Mouse (Mus musculus) ES-E14 (cell line): Measurements from ENCODE around the gene Zfp398. TPM values are rescaled to one million over a fixed set of nuclear protein-coding genes. Genes with fewer than 3 reads are reported as not detected.

Experiments
- DNase-seq: peaks from one replicate; pipeline ENCODE4 v3.0.0-alpha.2; 2013; ENCODE audit warnings: low read depth, low spot score
- H3K27ac ChIP-seq: 2 replicates; pipeline ENCODE4 v1.5.1; 2012; ENCODE audit warnings: low read depth, mild to moderate bottlenecking, low read length, moderate library complexity, mixed read lengths; ENCODE audit not compliant: poor library complexity, insufficient read depth, severe bottlenecking
- H3K36me3 ChIP-seq: 2 replicates; pipeline ENCODE4 v1.6.1; 2012; ENCODE audit warnings: mild to moderate bottlenecking, low read length, moderate library complexity, mixed read lengths; ENCODE audit not compliant: control insufficient read depth, poor library complexity, insufficient read depth, severe bottlenecking
- H3K4me1 ChIP-seq, 2 experiments: fragments of 150-350 bp in 1 of 2; sonication (generic) in 1 of 2; 2 replicates each; pipeline ENCODE4 v1.6.1; 2012; ENCODE audit warnings: low read length in 2 of 2, mild to moderate bottlenecking in 1 of 2, mixed read lengths in 1 of 2; ENCODE audit not compliant: control insufficient read depth in 2 of 2, insufficient read depth in 2 of 2, poor library complexity in 1 of 2
- H3K4me3 ChIP-seq, 2 experiments: fragments of 150-350 bp in 1 of 2; sonication (generic) in 1 of 2; 2 replicates each; pipeline ENCODE4 v1.5.1; 2012; ENCODE audit warnings: low read length in 2 of 2, low read depth in 1 of 2, mild to moderate bottlenecking in 1 of 2, mixed read lengths in 1 of 2; ENCODE audit not compliant: insufficient read depth in 1 of 2, poor library complexity in 1 of 2, severe bottlenecking in 1 of 2
- H3K9ac ChIP-seq: 2 replicates; pipeline ENCODE4 v1.6.1; 2012; ENCODE audit warnings: low read depth, mild to moderate bottlenecking, low read length, mixed read lengths; ENCODE audit not compliant: poor library complexity, insufficient read depth, severe bottlenecking
- H3K9me3 ChIP-seq: fragments of 150-350 bp; sonication (generic); 2 replicates; pipeline ENCODE4 v1.6.1; 2012; ENCODE audit warnings: low read depth, mild to moderate bottlenecking, low read length; ENCODE audit not compliant: control insufficient read depth, insufficient read depth
- CHD2 ChIP-seq: IDR thresholded peaks from 2 replicates; pipeline ENCODE4 v1.6.1; 2014; ENCODE audit warnings: mild to moderate bottlenecking, low read depth, low read length, inconsistent platforms
- HCFC1 ChIP-seq: IDR thresholded peaks from 2 replicates; pipeline ENCODE4 v1.6.1; 2012; ENCODE audit warnings: low read length, inconsistent platforms, borderline replicate concordance; ENCODE audit not compliant: insufficient read depth
- MAFK ChIP-seq: IDR thresholded peaks from 2 replicates; pipeline ENCODE4 v1.6.1; 2014; ENCODE audit warnings: mild to moderate bottlenecking, low read depth, low read length, inconsistent platforms; ENCODE audit not compliant: insufficient read depth
- ZC3H11A ChIP-seq: IDR thresholded peaks from 2 replicates; pipeline ENCODE4 v1.6.1; 2012; ENCODE audit warnings: low read depth, mild to moderate bottlenecking, inconsistent platforms, low read length, borderline replicate concordance
- ZNF384 ChIP-seq: IDR thresholded peaks from 2 replicates; pipeline ENCODE4 v1.6.1; 2012; ENCODE audit warnings: low read depth, low read length, inconsistent platforms
- in situ Hi-C, 2 experiments: fragments of 600-800 bp; cut with MboI; formaldehyde crosslinking; loops; one replicate each; pipeline ENCODE4 v1.15.1; 2025; ENCODE audit warnings: low sequenced_read_pairs in 2 of 2, inconsistent platforms in 1 of 2; ENCODE audit not compliant: unreplicated experiment in 2 of 2
- total RNA-seq: library from RNA; depleted of rRNA; stranded (reverse); fragments of 300-350 nt; gene quantifications from 2 replicates; pipeline ENCODE4 v1.2.3, GENCODE M21; 2012

The Zfp398 gene
- total RNA-seq, 1 experiment, result 3.8 TPM

GRCm38 (mm10) chr6:47792533-47792932, 42.9 kb upstream of the Zfp398 start:
- peaks cover 20% of the 10 kb centered on the region for H3K36me3 ChIP-seq
- in situ Hi-C loops, result no loop called here

GRCm38 (mm10) chr6:47793284-47793683, 42.2 kb upstream of the Zfp398 start:
- no peaks in the 10 kb centered on the region for H3K9me3 ChIP-seq
- H3K4me3 ChIP-seq, result no peak overlapping the region
- peaks cover 4 to 5% of the 10 kb centered on the region in 2 experiments; a peak in 3 of 4 replicates for H3K4me1 ChIP-seq
- DNase-seq, result no peak
- no peak for TF ChIP-seq CHD2
- in situ Hi-C loops, result no loop called here
- H3K36me3 ChIP-seq, result peaks cover 26% of the 10 kb centered on the region
- H3K9ac ChIP-seq, result no peak overlapping the region
- no peak overlapping the region for H3K27ac ChIP-seq

More at GRCm38 (mm10) chr6:47792533-47792932, 42.9 kb upstream of the Zfp398 start:
- TF ChIP-seq HCFC1 (no peak), ZC3H11A (no peak), ZNF384 (no peak), MAFK (no peak), CHD2 (no peak)
- no peak for DNase-seq
- no peaks in the 10 kb centered on the region for H3K9me3 ChIP-seq
- peaks cover 4 to 5% of the 10 kb centered on the region in 2 experiments; a peak in 3 of 4 replicates for H3K4me1 ChIP-seq
- H3K4me3 ChIP-seq, result no peak overlapping the region
- no peak overlapping the region for H3K27ac ChIP-seq
- no peak overlapping the region for H3K9ac ChIP-seq

GRCm38 (mm10) chr6:47794106-47794830, 41.2 kb upstream of the Zfp398 start:
- no peak for DNase-seq
- H3K9ac ChIP-seq, result no peak overlapping the region
- no peaks in the 10 kb centered on the region for H3K9me3 ChIP-seq
- no peak overlapping the region for H3K27ac ChIP-seq
- H3K36me3 ChIP-seq, result peaks cover 32% of the 10 kb centered on the region
- in situ Hi-C loops, result no loop called here
- no peak for TF ChIP-seq MAFK
- no peak for TF ChIP-seq HCFC1
- TF ChIP-seq ZC3H11A, result no peak
- no peak for TF ChIP-seq CHD2
- no peak for TF ChIP-seq ZNF384
- H3K4me1 ChIP-seq, result peaks cover 4 to 5% of the 10 kb centered on the region in 2 experiments; a peak in 3 of 4 replicates
- H3K4me3 ChIP-seq, result no peak overlapping the region

GRCm38 (mm10) chr6:47799079-47799478, 36.4 kb upstream of the Zfp398 start:
- in situ Hi-C loops, result no loop called here
- peak; percentile 78 for DNase-seq
- Histone ChIP-seq H3K36me3 (peaks cover 64% of the 10 kb centered on the region), H3K4me3 (no peak overlapping the region), H3K27ac (no peak overlapping the region), H3K4me1 (no peaks in the 10 kb centered on the region), H3K9ac (no peak overlapping the region), H3K9me3 (no peaks in the 10 kb centered on the region)
- TF ChIP-seq CHD2, result no peak
- no peak for TF ChIP-seq HCFC1
- TF ChIP-seq ZNF384, result no peak
- TF ChIP-seq MAFK, result no peak
- no peak for TF ChIP-seq ZC3H11A

- H3K4me3 ChIP-seq, result no peak overlapping the region
- TF ChIP-seq CHD2, result no peak
- peak; percentile 68; the same call in 1 of the 2 replicates for TF ChIP-seq MAFK
- H3K9ac ChIP-seq, result no peak overlapping the region
- H3K4me1 ChIP-seq, result peaks cover 0 to 2% of the 10 kb centered on the region in 2 experiments; a peak in 1 of 4 replicates
- in situ Hi-C loops, result no loop called here
- no peaks in the 10 kb centered on the region for H3K9me3 ChIP-seq
- no peak for DNase-seq
- H3K36me3 ChIP-seq, result peaks cover 45% of the 10 kb centered on the region
- no peak overlapping the region for H3K27ac ChIP-seq
These were observed 29.9 kb upstream of the Zfp398 start for GRCm38 (mm10) chr6:47805520-47805919.
